Comparison of ENCODE assay signal across 27 mouse cellular contexts in genomic region chr16:92891741-92892140, GRCm38 (mm10).
DNase-seq lines count a peak whose midpoint lies in the region; ATAC-seq and TF ChIP-seq lines count a peak whose summit lies in the region.
"Had no signal": no experiment of that assay in that cellular context is flagged by ENCODE, and none has a peak within 500 bp of the region (broad histone marks: within the 10 kb centered on the region; RNA-seq: fewer than 3 reads in every experiment).

No protein-coding gene starts in this region.

- H3K4me2 ChIP-seq in heart, postnatal 0 days (ENCODE audit: low read depth, low read length): no peak overlapping the region
- no peak overlapping the region for H3K4me2 ChIP-seq in heart, embryonic 12.5 days
- H3K4me2 ChIP-seq: embryonic facial prominence, embryonic 13.5 days; forebrain, embryonic 12.5 days; forebrain, embryonic 15.5 days; heart, embryonic 13.5 days; hindbrain, embryonic 13.5 days; intestine, embryonic 15.5 days; kidney, embryonic 15.5 days had no signal

- 0 out of 2 replicates have a peak, but pooled peaks cover 5% of the 10 kb centered on the region for H3K4me1 ChIP-seq in heart, embryonic 10.5 days
- peaks cover 13% of the 10 kb centered on the region for H3K4me1 ChIP-seq in heart, postnatal 0 days (ENCODE audit: control insufficient read depth, insufficient read depth)
- H3K4me1 ChIP-seq in heart, embryonic 12.5 days (replicated peaks): peaks cover 13% of the 10 kb centered on the region
- H3K4me1 ChIP-seq: forebrain, embryonic 12.5 days; forebrain, embryonic 15.5 days; hindbrain, embryonic 13.5 days; intestine, embryonic 15.5 days had no signal

- 0 out of 2 replicates have a peak, but pooled peaks have one; percentile 55 for ATAC-seq in heart, postnatal 0 days (ENCODE audit: insufficient read depth, low read depth)
- no peak for ATAC-seq in heart, embryonic 12.5 days (ENCODE audit: insufficient number of reproducible peaks, low FRiP score)
- ATAC-seq: activated CD4-positive, CD25-positive, alpha-beta regulatory T cell, adult 4 months; CD4-positive, CD25-positive, alpha-beta regulatory T cell, adult 4 months; forebrain, embryonic 15.5 days; hindbrain, embryonic 16.5 days; intestine, embryonic 15.5 days had no signal

- H3K9me3 ChIP-seq in heart, embryonic 10.5 days: no peaks in the 10 kb centered on the region
- H3K9me3 ChIP-seq in heart, postnatal 0 days (replicated peaks; ENCODE audit: control insufficient read depth, low read length): no peaks in the 10 kb centered on the region
- H3K9me3 ChIP-seq in heart, embryonic 12.5 days (replicated peaks): no peaks in the 10 kb centered on the region
- H3K9me3 ChIP-seq: embryonic facial prominence, embryonic 10.5 days; embryonic facial prominence, embryonic 13.5 days; forebrain, embryonic 12.5 days; forebrain, embryonic 15.5 days; heart, embryonic 13.5 days; hindbrain, embryonic 13.5 days; intestine, embryonic 15.5 days; kidney, embryonic 15.5 days had no signal

- TF ChIP-seq CTCF in heart, postnatal 0 days (IDR thresholded peaks at IDR 0.05; ENCODE audit: low read depth): no peak

- no peak overlapping the region for H3K4me3 ChIP-seq in heart, embryonic 10.5 days
- H3K4me3 ChIP-seq in heart, postnatal 0 days (ENCODE audit: low read depth, low read length): no peak overlapping the region
- no peak overlapping the region for H3K4me3 ChIP-seq in heart, embryonic 12.5 days
- H3K4me3 ChIP-seq: embryonic facial prominence, embryonic 10.5 days; embryonic facial prominence, embryonic 13.5 days; erythroblast, embryonic 14.5 days; forebrain, embryonic 12.5 days; forebrain, embryonic 15.5 days; heart, embryonic 13.5 days; hindbrain, embryonic 13.5 days; intestine, embryonic 15.5 days; kidney, embryonic 15.5 days had no signal

- peaks cover 99% of the 10 kb centered on the region for H3K27me3 ChIP-seq in heart, embryonic 10.5 days (ENCODE audit: insufficient read depth, poor library complexity, severe bottlenecking)
- H3K27me3 ChIP-seq in heart, postnatal 0 days (ENCODE audit: control insufficient read depth, insufficient read depth, low read length): peaks cover 26% of the 10 kb centered on the region
- H3K27me3 ChIP-seq in heart, embryonic 12.5 days (replicated peaks): peaks cover 97% of the 10 kb centered on the region
- H3K27me3 ChIP-seq: forebrain, embryonic 12.5 days; forebrain, embryonic 15.5 days; hindbrain, embryonic 13.5 days; intestine, embryonic 15.5 days had no signal

- 19% methylated on average over 2 of the region's 2 CpGs for WGBS in heart, embryonic 10.5 days
- WGBS in heart, postnatal 0 days: 31% methylated on average over 2 of the region's 2 CpGs
- WGBS in heart, embryonic 12.5 days: 17% methylated on average over 2 of the region's 2 CpGs

- no peak overlapping the region for H3K9ac ChIP-seq in heart, postnatal 0 days (replicated peaks; ENCODE audit: low read depth, low read length)
- H3K9ac ChIP-seq in heart, embryonic 12.5 days: no peak overlapping the region
- H3K9ac ChIP-seq: embryonic facial prominence, embryonic 13.5 days; forebrain, embryonic 12.5 days; forebrain, embryonic 15.5 days; hindbrain, embryonic 13.5 days; intestine, embryonic 15.5 days; kidney, embryonic 15.5 days had no signal

- H3K27ac ChIP-seq in heart, embryonic 10.5 days: no peak overlapping the region
- no peak overlapping the region for H3K27ac ChIP-seq in heart, postnatal 0 days (ENCODE audit: low read depth)
- H3K27ac ChIP-seq in heart, embryonic 12.5 days (ENCODE audit: poor library complexity, severe bottlenecking): no peak overlapping the region
- H3K27ac ChIP-seq: embryonic facial prominence, embryonic 10.5 days; forebrain, embryonic 12.5 days; forebrain, embryonic 15.5 days; heart, embryonic 13.5 days; hindbrain, embryonic 13.5 days; intestine, embryonic 15.5 days; kidney, embryonic 15.5 days had no signal

- no peaks in the 10 kb centered on the region for H3K36me3 ChIP-seq in heart, embryonic 10.5 days
- no peaks in the 10 kb centered on the region for H3K36me3 ChIP-seq in heart, postnatal 0 days (replicated peaks; ENCODE audit: control insufficient read depth, insufficient read depth, low read length)
- no peaks in the 10 kb centered on the region for H3K36me3 ChIP-seq in heart, embryonic 12.5 days
- H3K36me3 ChIP-seq: embryonic facial prominence, embryonic 10.5 days; embryonic facial prominence, embryonic 13.5 days; forebrain, embryonic 12.5 days; forebrain, embryonic 15.5 days; heart, embryonic 13.5 days; hindbrain, embryonic 13.5 days; intestine, embryonic 15.5 days; kidney, embryonic 15.5 days had no signal

- peak; percentile 77 for DNase-seq in heart, embryonic 10.5 days (ENCODE audit: low spot score)
- no peak for DNase-seq in heart, adult 9 months (ENCODE audit: low spot score in 2 of 2)
- DNase-seq in heart, postnatal 0 days (ENCODE audit: low spot score): peak; percentile 23
- DNase-seq in heart, postnatal 4 days: peak; percentile 58
- DNase-seq in heart, adult 18-20 months: no peak
- no peak for DNase-seq in thymus, postnatal 36 days
- DNase-seq: adrenal gland, postnatal 25 days; cerebellum, adult 11-12 months; cerebellum, adult 8-10 months; cerebellum, postnatal 36 days; embryo, embryonic 11 days; gastrocnemius, postnatal 25 days; kidney, adult 11 months; kidney, adult 8-10 months had no signal

- TF ChIP-seq EP300 in heart, postnatal 0 days (IDR thresholded peaks at IDR 0.05; ENCODE audit: low read depth): no peak

Comparison
In these comparisons a context has a peak if more than half of its experiments do, and no peak if none do; other contexts are left out.
1. DNase-seq: peak in heart, embryonic 10.5 days (single experiment), heart, postnatal 0 days (single experiment) and heart, postnatal 4 days (single experiment); none in heart, adult 9 months (0 of 2), heart, adult 18-20 months (0 of 2) and thymus, postnatal 36 days (0 of 2).